Mouse (Mus musculus) bone marrow, adult 2 months (tissue): ENCODE measurements around the gene Ppan.

Experiments used
- CTCF ChIP-seq: fragments of 200-500 bp; IDR thresholded peaks from 2 replicates; pipeline ENCODE4 v1.5.1; 2011; ENCODE audit warnings: low read length, control low read depth; ENCODE audit not compliant: control insufficient read depth, insufficient read depth
- POLR2A ChIP-seq: fragments of 200-500 bp; IDR thresholded peaks from 2 replicates; pipeline ENCODE4 v1.6.1; 2011; ENCODE audit warnings: low read depth, mild to moderate bottlenecking, control low read depth, low read length, borderline replicate concordance; ENCODE audit not compliant: control insufficient read depth

- TF ChIP-seq CTCF (peak; percentile 96), POLR2A (peak; percentile 50; the same call in 1 of the 2 replicates)
Observed at GRCm38 (mm10) chr9:20898511-20899073, 10.6 kb downstream of the Ppan start, which contains the start of gene Eif3g.
